Mouse (Mus musculus) ovary, postnatal 10 days (tissue): ENCODE data around the gene U2af2.

Source experiments
- DNase-seq: peaks from one replicate; pipeline ENCODE4 v3.0.0; 2022; ENCODE audit warnings: low spot score

U2af2 gene

DNA sequence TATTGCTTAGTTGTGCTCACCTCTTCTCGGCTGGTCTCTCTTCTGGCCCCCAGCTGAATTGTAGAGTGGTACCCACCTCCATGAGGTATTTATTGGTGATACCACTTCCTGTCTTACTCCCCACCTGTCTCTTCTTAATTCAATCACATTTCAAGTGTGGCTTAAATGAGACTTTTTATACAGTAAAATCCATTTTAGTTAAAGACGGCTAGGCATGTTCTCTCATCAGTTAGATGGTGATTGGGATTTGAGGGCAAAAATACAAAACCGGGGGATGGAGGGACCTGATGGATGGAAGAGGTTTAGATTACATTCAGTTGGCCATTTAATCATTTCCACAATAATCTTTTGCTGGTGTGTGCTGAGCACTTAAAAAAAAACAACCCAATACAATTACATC is 54.9 kb downstream of the U2af2 start, which contains the start of gene Rfpl4:
Gene Rfpl4 (minus strand): TSS at position 101 of the 400 bp plus-strand sequence.
- DNase-seq, result no peak

DNA sequence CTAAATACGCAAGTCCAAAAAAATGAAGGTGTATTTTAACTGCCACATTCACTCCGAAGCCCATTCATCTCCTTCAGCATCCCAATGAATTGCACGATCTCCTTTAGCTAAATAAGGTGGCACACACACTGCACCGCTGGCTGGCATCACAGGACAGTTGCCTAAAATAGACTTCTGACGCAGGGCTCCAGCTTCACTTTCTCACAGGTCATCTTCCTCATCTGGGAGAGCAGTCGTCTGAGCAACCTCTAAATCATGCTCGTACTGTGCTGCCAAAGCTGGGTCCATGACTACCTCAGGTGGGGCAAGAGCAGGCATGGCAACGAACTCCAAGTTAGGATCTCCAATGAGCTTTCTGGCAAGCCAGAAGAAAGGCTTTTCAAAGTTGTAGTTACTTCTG is 63.1 kb downstream of the U2af2 start:
- DNase-seq, result no peak

DNA sequence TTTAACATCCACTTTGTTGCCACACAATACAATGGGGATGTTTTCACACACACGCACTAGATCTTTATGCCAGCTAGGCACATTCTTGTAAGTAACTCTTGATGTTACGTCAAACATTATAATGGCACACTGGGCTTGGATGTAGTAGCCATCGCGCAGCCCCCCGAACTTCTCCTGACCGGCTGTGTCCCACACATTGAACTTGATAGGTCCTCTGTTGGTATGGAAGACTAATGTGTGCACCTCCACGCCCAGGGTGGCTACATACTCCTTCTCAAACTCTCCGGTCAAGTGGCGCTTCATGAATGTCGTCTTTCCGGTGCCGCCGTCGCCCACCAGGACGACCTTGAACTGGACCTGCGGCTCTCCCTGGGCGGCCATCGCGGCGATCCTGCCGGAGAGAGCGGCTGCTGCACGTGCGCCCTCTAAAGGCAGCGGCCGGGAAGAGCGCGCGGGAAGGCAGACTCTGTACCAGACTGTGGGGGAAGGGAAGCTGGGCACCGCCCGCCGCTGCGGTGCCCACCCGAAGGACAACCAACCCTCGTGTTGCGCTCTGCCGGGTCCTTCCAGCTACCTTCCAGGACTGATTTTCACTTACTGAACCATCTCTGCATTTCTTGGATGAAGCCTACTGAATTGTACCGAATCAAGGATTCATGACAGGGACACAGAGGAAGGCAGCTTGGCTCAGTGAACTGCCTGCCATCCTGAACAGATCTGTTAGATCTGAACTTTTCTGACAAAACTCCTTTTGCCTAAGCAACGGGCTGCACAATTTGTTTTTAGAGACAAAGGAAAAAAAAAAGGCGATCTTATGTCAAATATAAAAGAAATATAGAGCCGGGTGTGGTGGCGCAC is 63.8 kb downstream of the U2af2 start, which contains the start of gene Rasl2-9:
Gene Rasl2-9 (minus strand): TSS at position 402 of the 858 bp plus-strand sequence.
- peak; percentile 41 for DNase-seq
